Mouse (Mus musculus): ENCODE results near the gene Lamc1. TPM values are rescaled to one million over a fixed set of nuclear protein-coding genes. Genes with fewer than 3 reads are reported as not detected.

Lamc1 gene
- total RNA-seq (2021) = 100 to 1,000 TPM; 217 to 268 TPM
- long read RNA-seq, experiment 1, full-length matches to known transcripts = 46 of 86 reads
- long read RNA-seq, experiment 1, partial matches to known transcripts = 25 of 86 reads
- long read RNA-seq, experiment 1, other reads (novel, unspliced or antisense) = 15 of 86 reads
- long read RNA-seq, experiment 2, full-length matches to known transcripts = 79 of 128 reads
- long read RNA-seq, experiment 2, partial matches to known transcripts = 36 of 128 reads
- long read RNA-seq, experiment 2, other reads (novel, unspliced or antisense) = 13 of 128 reads

DNA sequence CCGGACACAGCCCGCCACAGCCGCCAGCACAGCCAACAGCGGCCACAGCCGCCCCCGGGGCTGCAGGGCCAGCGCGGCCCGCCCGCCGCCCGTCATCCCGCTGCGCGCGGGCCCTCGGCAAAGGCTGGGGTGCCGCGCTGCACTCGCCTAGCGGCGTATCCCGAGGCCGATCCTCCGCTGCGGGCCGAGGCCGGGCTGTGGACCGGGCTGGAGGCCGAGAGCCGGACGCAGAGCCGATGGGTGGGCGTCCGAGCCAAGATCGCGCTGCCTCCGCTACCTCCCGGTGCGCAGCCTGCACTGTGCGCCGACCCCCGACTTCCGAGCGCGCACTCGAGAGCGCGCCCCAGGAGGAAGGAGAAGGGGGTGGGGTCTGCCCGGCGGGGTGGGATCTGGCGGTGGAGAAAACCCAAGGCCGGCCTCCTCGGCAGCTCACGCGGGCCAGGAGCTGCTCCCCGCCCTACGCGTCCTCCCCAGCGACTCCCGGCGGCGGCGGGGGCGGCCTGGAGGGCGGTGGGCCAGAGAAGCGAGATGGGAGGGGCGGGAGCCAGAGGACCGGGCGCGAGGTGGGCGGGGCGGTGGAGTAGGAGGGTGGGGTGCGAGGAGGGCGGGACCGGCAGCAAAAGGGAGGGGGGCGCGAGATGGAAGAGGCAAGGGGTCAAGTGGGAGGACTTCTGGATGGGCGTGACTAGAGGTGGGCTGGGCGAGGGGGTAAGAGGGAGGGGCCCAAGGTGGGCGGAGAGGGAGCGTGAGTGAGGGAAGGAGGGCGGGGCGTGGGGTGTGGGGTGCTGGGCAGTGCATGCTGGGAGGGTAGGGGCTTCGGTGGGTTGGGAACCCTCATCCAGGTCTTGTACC is at the start of gene Lamc1:
Gene Lamc1 (minus strand): TSS at position 343 of the 852 bp plus-strand sequence.
- peak; percentile 98 for DNase-seq
- intact Hi-C loops (cut with DNase I; ENCODE audit: low total_unique reads) = no loop called here

DNA sequence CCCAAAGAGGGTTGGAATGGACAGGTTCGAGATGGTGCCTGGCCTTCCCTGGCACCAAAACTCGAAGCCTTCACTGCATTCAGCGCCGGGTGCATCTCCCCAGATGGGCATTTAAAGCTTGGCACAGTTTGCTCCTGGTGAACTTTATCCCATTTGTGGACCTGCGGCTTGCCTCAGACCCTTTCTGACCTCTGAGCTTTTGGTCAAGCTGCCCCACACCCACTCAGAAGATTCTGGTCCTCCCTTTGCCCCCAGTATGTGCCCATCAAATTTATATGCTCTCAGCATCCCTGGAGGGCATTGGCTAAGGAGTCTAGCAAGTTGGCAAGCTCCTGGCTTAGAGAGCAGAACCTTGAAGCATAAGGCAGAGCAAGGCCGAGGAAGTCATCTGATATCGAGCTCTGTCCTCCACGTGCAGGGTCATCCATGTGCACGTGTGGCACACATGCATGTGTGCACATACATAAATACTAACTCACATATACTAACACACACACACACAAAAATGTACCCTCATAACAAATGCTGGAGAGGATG is 48.2 kb upstream of the Lamc1 start:
- intact Hi-C loops (cut with DNase I; ENCODE audit: low total_unique reads) = loop anchor here (10.0 kb wide), 2 partner anchors 56 to 276 kb away; no protein-coding TSS in a partner anchor
- DNase-seq = no peak

DNA sequence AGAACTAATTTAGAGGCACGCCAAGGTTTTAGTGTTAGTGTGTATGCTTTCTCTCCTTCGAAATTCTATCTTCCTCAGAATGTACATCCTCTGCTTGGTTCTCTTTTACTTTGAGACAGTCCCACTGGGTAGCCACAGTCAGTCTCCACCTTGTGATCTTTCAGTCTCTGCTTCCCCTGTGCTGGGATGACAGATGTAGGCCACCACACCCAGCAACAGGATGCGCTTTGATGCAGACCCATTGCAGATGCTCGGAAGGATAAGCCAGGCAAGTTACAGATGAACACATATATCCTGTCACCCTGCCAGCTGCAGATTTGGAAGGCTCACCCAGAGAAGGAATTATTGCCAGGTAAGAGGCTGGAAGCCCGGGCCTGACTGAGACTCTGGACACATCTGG is 47.2 kb upstream of the Lamc1 start:
- intact Hi-C loops (cut with DNase I; ENCODE audit: low total_unique reads) = loop anchor here (10.0 kb wide), 2 partner anchors 55 to 275 kb away; no protein-coding TSS in a partner anchor

GRCm38 (mm10) chr1:153378587-153378986 is 46.0 kb upstream of the Lamc1 start:
- intact Hi-C loops (cut with DNase I; ENCODE audit: low total_unique reads) = no loop called here

More for the DNA sequence above, 47.2 kb upstream of the Lamc1 start:
- no peak for DNase-seq

GRCm38 (mm10) chr1:153376446-153376845 is 43.9 kb upstream of the Lamc1 start:
- intact Hi-C loops (cut with DNase I; ENCODE audit: low total_unique reads) = no loop called here
- no peak for DNase-seq

More at GRCm38 (mm10) chr1:153378587-153378986, 46.0 kb upstream of the Lamc1 start:
- DNase-seq = no peak

GRCm38 (mm10) chr1:153374136-153374535 is 41.5 kb upstream of the Lamc1 start:
- intact Hi-C loops (cut with DNase I; ENCODE audit: low total_unique reads) = no loop called here
- no peak for DNase-seq

- intact Hi-C loops (cut with DNase I; ENCODE audit: low total_unique reads) = no loop called here
- DNase-seq = no peak
Measured at GRCm38 (mm10) chr1:153371846-153372245, 39.3 kb upstream of the Lamc1 start.

- DNase-seq = no peak
- intact Hi-C loops (cut with DNase I; ENCODE audit: low total_unique reads) = no loop called here
Measured at GRCm38 (mm10) chr1:153369011-153369410, 36.4 kb upstream of the Lamc1 start.

GRCm38 (mm10) chr1:153367048-153367447 is 34.5 kb upstream of the Lamc1 start:
- intact Hi-C loops (cut with DNase I; ENCODE audit: low total_unique reads) = no loop called here
- DNase-seq = no peak

DNA sequence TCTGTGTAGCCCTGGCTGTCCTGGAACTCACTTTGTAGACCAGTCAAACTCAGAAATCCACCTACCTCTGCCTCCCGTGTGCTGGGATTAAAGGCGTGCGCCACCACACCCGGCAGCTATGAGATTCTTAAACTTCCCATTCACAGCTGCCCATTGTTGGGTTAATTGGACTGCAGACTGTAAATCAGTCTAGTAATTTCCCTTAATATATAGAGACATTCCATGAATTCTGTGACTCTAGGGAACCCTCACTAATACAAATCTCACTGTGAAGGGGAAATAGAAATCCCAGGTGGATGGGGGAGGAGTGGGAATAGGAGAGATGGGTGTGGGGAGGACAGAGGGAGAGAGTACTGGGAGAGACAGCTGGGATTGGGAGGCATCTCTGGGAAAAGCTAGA is 29.3 kb upstream of the Lamc1 start:
- DNase-seq = no peak
- intact Hi-C loops (cut with DNase I; ENCODE audit: low total_unique reads) = no loop called here

- no peak for DNase-seq
- intact Hi-C loops (cut with DNase I; ENCODE audit: low total_unique reads) = no loop called here
Measured at GRCm38 (mm10) chr1:153360556-153360955, 28.0 kb upstream of the Lamc1 start.

GRCm38 (mm10) chr1:153357218-153357617 is 24.6 kb upstream of the Lamc1 start:
- DNase-seq = no peak
- intact Hi-C loops (cut with DNase I; ENCODE audit: low total_unique reads) = no loop called here

GRCm38 (mm10) chr1:153354466-153354865 is 21.9 kb upstream of the Lamc1 start:
- intact Hi-C loops (cut with DNase I; ENCODE audit: low total_unique reads) = no loop called here
- DNase-seq = no peak

- DNase-seq = peak; percentile 62
- intact Hi-C loops (cut with DNase I; ENCODE audit: low total_unique reads) = no loop called here
Measured at GRCm38 (mm10) chr1:153353736-153354430, 21.3 kb upstream of the Lamc1 start.

GRCm38 (mm10) chr1:153351034-153351433 is 18.4 kb upstream of the Lamc1 start:
- intact Hi-C loops (cut with DNase I; ENCODE audit: low total_unique reads) = no loop called here
- DNase-seq = no peak

GRCm38 (mm10) chr1:153347726-153348125 is 15.1 kb upstream of the Lamc1 start:
- intact Hi-C loops (cut with DNase I; ENCODE audit: low total_unique reads) = no loop called here
- no peak for DNase-seq

GRCm38 (mm10) chr1:153347040-153347439 is 14.5 kb upstream of the Lamc1 start:
- intact Hi-C loops (cut with DNase I; ENCODE audit: low total_unique reads) = no loop called here
- DNase-seq = no peak

GRCm38 (mm10) chr1:153345699-153346291 is 13.2 kb upstream of the Lamc1 start:
- intact Hi-C loops (cut with DNase I; ENCODE audit: low total_unique reads) = no loop called here
- DNase-seq = no peak

GRCm38 (mm10) chr1:153345002-153345401 is 12.4 kb upstream of the Lamc1 start:
- intact Hi-C loops (cut with DNase I; ENCODE audit: low total_unique reads) = no loop called here
- no peak for DNase-seq
